Mouse (Mus musculus) forebrain, embryonic 10.5 days (tissue): ENCODE data around the gene Slc16a3. TPM values are rescaled to one million over a fixed set of nuclear protein-coding genes. Genes with fewer than 3 reads are reported as not detected.

ENCODE experiments used
- DNase-seq: peaks from one replicate; pipeline ENCODE4 v3.0.0-alpha.2; 2017; ENCODE audit warnings: low spot score; ENCODE audit errors: extremely low spot score
- H3K27ac ChIP-seq: fragments of 300-500 bp; sonication (generic); 2 replicates; pipeline ENCODE4 v1.5.1; 2016; ENCODE audit warnings: mild to moderate bottlenecking
- H3K27me3 ChIP-seq: fragments of 300-500 bp; sonication (generic); 2 replicates; pipeline ENCODE4 v1.6.1; 2016; ENCODE audit warnings: mild to moderate bottlenecking; ENCODE audit not compliant: poor library complexity, severe bottlenecking
- H3K36me3 ChIP-seq: fragments of 300-500 bp; sonication (generic); replicated peaks from 2 replicates; pipeline ENCODE4 v1.6.1; 2016; ENCODE audit warnings: mild to moderate bottlenecking, moderate library complexity
- H3K4me1 ChIP-seq: fragments of 300-500 bp; sonication (generic); 2 replicates; pipeline ENCODE4 v1.6.1; 2016
- H3K4me3 ChIP-seq: fragments of 300-500 bp; sonication (generic); 2 replicates; pipeline ENCODE4 v1.5.1; 2016; ENCODE audit warnings: mild to moderate bottlenecking, moderate library complexity
- H3K9me3 ChIP-seq: fragments of 300-500 bp; sonication (generic); 2 replicates; pipeline ENCODE4 v1.6.1; 2016; ENCODE audit warnings: mild to moderate bottlenecking, moderate library complexity
- whole genome bisulfite sequencing: fragments of 180-500 bp; shearing (Covaris S2); methylation state at CpG from one replicate; pipeline ENCODE4 v1.1.7; 2016; 5-methylcytosine and 5-hydroxymethylcytosine counted together
- polyA plus RNA-seq: library from polyadenylated mRNA; unstranded; fragments of >200 nt; fragmentation: Nextera tagmentation; extraction: Ambion mirVana; gene quantifications from 2 replicates; pipeline ENCODE4 v1.2.1, GENCODE M21; 2016

The Slc16a3 gene
- polyA plus RNA-seq, 1 experiment from 2014 or later: 147 TPM

GRCm38 (mm10) chr11:120989523-120989922 lies 41.2 kb downstream of the Slc16a3 start:
- H3K9me3 ChIP-seq: no peaks in the 10 kb centered on the region
- no peaks in the 10 kb centered on the region for H3K27me3 ChIP-seq
- peaks cover 47% of the 10 kb centered on the region for H3K36me3 ChIP-seq
- peaks cover 51% of the 10 kb centered on the region for H3K4me1 ChIP-seq
- 63% methylated on average over 1 of the region's 1 CpGs for WGBS
- peak overlapping the region; percentile 100 for H3K27ac ChIP-seq
- H3K4me3 ChIP-seq: peak overlapping the region; percentile 100
- no peak for DNase-seq

GRCm38 (mm10) chr11:120990126-120990781 lies 42.0 kb downstream of the Slc16a3 start:
- H3K4me1 ChIP-seq: peaks cover 51% of the 10 kb centered on the region
- no peaks in the 10 kb centered on the region for H3K27me3 ChIP-seq
- H3K9me3 ChIP-seq: no peaks in the 10 kb centered on the region
- H3K36me3 ChIP-seq: peaks cover 40% of the 10 kb centered on the region
- WGBS: 2% methylated on average over 31 of the region's 35 CpGs
- peak overlapping the region; percentile 100 for H3K4me3 ChIP-seq
- DNase-seq: peak; percentile 47
- peak overlapping the region; percentile 100 for H3K27ac ChIP-seq

GRCm38 (mm10) chr11:120990951-120991526 lies 42.8 kb downstream of the Slc16a3 start, which contains the start of gene Csnk1d:
Csnk1d (minus strand) TSS chr11:120991330.
- Histone ChIP-seq H3K4me3 (peak within 1 kb of the TSS; percentile 100), H3K27ac (peak within 1 kb of the TSS; percentile 100), H3K27me3 (no peaks in the 10 kb centered on the region), H3K9me3 (no peaks in the 10 kb centered on the region), H3K4me1 (peaks cover 51% of the 10 kb centered on the region), H3K36me3 (peaks cover 32% of the 10 kb centered on the region)
- peak; percentile 98 for DNase-seq
- WGBS: under 1% methylated on average over 59 of the region's 59 CpGs

- H3K36me3 ChIP-seq: peaks cover 28% of the 10 kb centered on the region
- peak overlapping the region; percentile 100 for H3K27ac ChIP-seq
- no peaks in the 10 kb centered on the region for H3K9me3 ChIP-seq
- H3K27me3 ChIP-seq: no peaks in the 10 kb centered on the region
- WGBS: 87% methylated on average over 3 of the region's 3 CpGs
- DNase-seq: no peak
- peaks cover 51% of the 10 kb centered on the region for H3K4me1 ChIP-seq
- peak overlapping the region; percentile 100 for H3K4me3 ChIP-seq
Observed at GRCm38 (mm10) chr11:120991791-120992190, 43.5 kb downstream of the Slc16a3 start.

GRCm38 (mm10) chr11:120993080-120993479 lies 44.8 kb downstream of the Slc16a3 start:
- no peak overlapping the region for H3K4me3 ChIP-seq
- no peak overlapping the region for H3K27ac ChIP-seq
- H3K9me3 ChIP-seq: no peaks in the 10 kb centered on the region
- no peaks in the 10 kb centered on the region for H3K27me3 ChIP-seq
- peaks cover 21% of the 10 kb centered on the region for H3K36me3 ChIP-seq
- DNase-seq: no peak
- peaks cover 42% of the 10 kb centered on the region for H3K4me1 ChIP-seq
- WGBS: 94% methylated on average over 3 of the region's 3 CpGs

- 89% methylated on average over 5 of the region's 5 CpGs for WGBS
- H3K27ac ChIP-seq: no peak overlapping the region
- no peaks in the 10 kb centered on the region for H3K9me3 ChIP-seq
- peaks cover 17% of the 10 kb centered on the region for H3K36me3 ChIP-seq
- no peaks in the 10 kb centered on the region for H3K27me3 ChIP-seq
- H3K4me3 ChIP-seq: no peak overlapping the region
- no peak for DNase-seq
- H3K4me1 ChIP-seq: peaks cover 37% of the 10 kb centered on the region
Observed at GRCm38 (mm10) chr11:120993586-120993985, 45.3 kb downstream of the Slc16a3 start.

GRCm38 (mm10) chr11:120994741-120995140 lies 46.5 kb downstream of the Slc16a3 start:
- no peak for DNase-seq
- 89% methylated on average over 6 of the region's 6 CpGs for WGBS
- H3K4me1 ChIP-seq: peaks cover 25% of the 10 kb centered on the region
- H3K27me3 ChIP-seq: no peaks in the 10 kb centered on the region
- peaks cover 22% of the 10 kb centered on the region for H3K36me3 ChIP-seq
- H3K9me3 ChIP-seq: no peaks in the 10 kb centered on the region
- H3K27ac ChIP-seq: no peak overlapping the region
- H3K4me3 ChIP-seq: no peak overlapping the region

- WGBS: 82% methylated on average over 4 of the region's 4 CpGs
- no peaks in the 10 kb centered on the region for H3K27me3 ChIP-seq
- H3K36me3 ChIP-seq: peaks cover 13% of the 10 kb centered on the region
- no peak overlapping the region for H3K4me3 ChIP-seq
- H3K27ac ChIP-seq: no peak overlapping the region
- H3K9me3 ChIP-seq: no peaks in the 10 kb centered on the region
- H3K4me1 ChIP-seq: peaks cover 3% of the 10 kb centered on the region; the same call in 1 of the 2 replicates
- DNase-seq: no peak
Observed at GRCm38 (mm10) chr11:121001966-121002365, 53.7 kb downstream of the Slc16a3 start.

- Histone ChIP-seq H3K27me3 (no peaks in the 10 kb centered on the region), H3K36me3 (peaks cover 3% of the 10 kb centered on the region), H3K4me1 (peaks cover 3% of the 10 kb centered on the region; the same call in 1 of the 2 replicates), H3K27ac (no peak overlapping the region), H3K4me3 (no peak overlapping the region), H3K9me3 (no peaks in the 10 kb centered on the region)
- DNase-seq: no peak
- WGBS: 70% methylated on average over 5 of the region's 5 CpGs
Observed at GRCm38 (mm10) chr11:121004281-121004680, 56.0 kb downstream of the Slc16a3 start.

- no peak for DNase-seq
- Histone ChIP-seq H3K36me3 (no peaks in the 10 kb centered on the region), H3K27ac (no peak overlapping the region), H3K27me3 (no peaks in the 10 kb centered on the region), H3K4me3 (no peak overlapping the region), H3K9me3 (no peaks in the 10 kb centered on the region), H3K4me1 (peaks cover 3% of the 10 kb centered on the region; the same call in 1 of the 2 replicates)
- WGBS: 77% methylated on average over 6 of the region's 6 CpGs
Observed at GRCm38 (mm10) chr11:121006184-121006583, 57.9 kb downstream of the Slc16a3 start.

GRCm38 (mm10) chr11:121010044-121010755 lies 61.9 kb downstream of the Slc16a3 start:
- H3K27ac ChIP-seq: no peak overlapping the region
- no peaks in the 10 kb centered on the region for H3K36me3 ChIP-seq
- no peaks in the 10 kb centered on the region for H3K27me3 ChIP-seq
- H3K4me1 ChIP-seq: no peaks in the 10 kb centered on the region
- 94% methylated on average over 3 of the region's 3 CpGs for WGBS
- DNase-seq: no peak
- H3K4me3 ChIP-seq: no peak overlapping the region
- no peaks in the 10 kb centered on the region for H3K9me3 ChIP-seq
